ENCODE assay signal across 15 mouse cellular contexts in genomic region chr5:102726985-102727384, GRCm38 (mm10).
A peak's percentile ranks its signal among the peaks of the same experiment; 100 is the strongest.
DNase-seq lines count a peak whose midpoint lies in the region; ATAC-seq and TF ChIP-seq lines count a peak whose summit lies in the region.
"Had no signal": no experiment of that assay in that cellular context is flagged by ENCODE, and none has a peak within 500 bp of the region (broad histone marks: within the 10 kb centered on the region; RNA-seq: fewer than 3 reads in every experiment).

No protein-coding gene starts in this region.

- no peak overlapping the region for H3K4me2 ChIP-seq in hindbrain, embryonic 14.5 days (replicated peaks)
- no peak overlapping the region for H3K4me2 ChIP-seq in neural tube, embryonic 11.5 days (ENCODE audit: low read depth)

- H3K4me1 ChIP-seq in hindbrain, embryonic 14.5 days (replicated peaks; ENCODE audit: control insufficient read depth, insufficient read depth, low read length): no peaks in the 10 kb centered on the region
- no peaks in the 10 kb centered on the region for H3K4me1 ChIP-seq in hindbrain, embryonic 10.5 days (replicated peaks)
- no peaks in the 10 kb centered on the region for H3K4me1 ChIP-seq in neural tube, embryonic 11.5 days (ENCODE audit: control insufficient read depth, insufficient read depth, low read length)

- TF ChIP-seq CTCF in layer of hippocampus, adult 2 months (conservative IDR thresholded peaks at IDR 0.05): no peak

- no peaks in the 10 kb centered on the region for H3K27me3 ChIP-seq in hindbrain, embryonic 14.5 days (ENCODE audit: control insufficient read depth, insufficient read depth, low read length)
- no peaks in the 10 kb centered on the region for H3K27me3 ChIP-seq in hindbrain, embryonic 10.5 days (ENCODE audit: insufficient read depth, poor library complexity, severe bottlenecking)
- no peaks in the 10 kb centered on the region for H3K27me3 ChIP-seq in neural tube, embryonic 11.5 days (ENCODE audit: control insufficient read depth, insufficient read depth, low read length)

- peak; percentile 42 for DNase-seq in embryo, embryonic 11 days
- no peak for DNase-seq in embryo, embryonic 10 days (ENCODE audit: low spot score)
- DNase-seq in hindbrain, embryonic 14.5 days (ENCODE audit: low spot score): peak; percentile 44
- no peak for DNase-seq in hindbrain, embryonic 10.5 days (ENCODE audit: low spot score)
- DNase-seq in neural tube, embryonic 11.5 days (ENCODE audit: low spot score): peak; percentile 15
- DNase-seq in neural tube, embryonic 10.5 days (ENCODE audit: extremely low spot score, low spot score): no peak
- DNase-seq in right cerebral cortex, postnatal 4 days: no peak
- DNase-seq in layer of hippocampus, adult 2 months (ENCODE audit: low spot score in 2 of 2): no peak
- DNase-seq: cerebellum, postnatal 25 days; kidney, adult 8-10 months; layer of hippocampus, postnatal 36 days; liver; thymus, adult 18-20 months had no signal

- ATAC-seq in hindbrain, embryonic 14.5 days (ENCODE audit: low FRiP score): no peak; the same call in 1 of the 2 replicates
- no peak for ATAC-seq in neural tube, embryonic 11.5 days (ENCODE audit: insufficient read depth, low FRiP score, low TSS enrichment)

- no peaks in the 10 kb centered on the region for H3K9me3 ChIP-seq in hindbrain, embryonic 14.5 days (ENCODE audit: control insufficient read depth, low read length)
- no peaks in the 10 kb centered on the region for H3K9me3 ChIP-seq in hindbrain, embryonic 10.5 days
- H3K9me3 ChIP-seq in neural tube, embryonic 11.5 days (ENCODE audit: control insufficient read depth, low read length): no peaks in the 10 kb centered on the region

- H3K9ac ChIP-seq in hindbrain, embryonic 14.5 days: no peak overlapping the region
- H3K9ac ChIP-seq in neural tube, embryonic 11.5 days (ENCODE audit: low read length): no peak overlapping the region

- no peak overlapping the region for H3K27ac ChIP-seq in hindbrain, embryonic 14.5 days
- H3K27ac ChIP-seq in hindbrain, embryonic 10.5 days: no peak overlapping the region
- no peak overlapping the region for H3K27ac ChIP-seq in neural tube, embryonic 11.5 days (ENCODE audit: low read depth, low read length)
- H3K27ac ChIP-seq in layer of hippocampus, adult 2 months: no peak overlapping the region

- no peaks in the 10 kb centered on the region for H3K36me3 ChIP-seq in hindbrain, embryonic 14.5 days (replicated peaks; ENCODE audit: control insufficient read depth, insufficient read depth)
- H3K36me3 ChIP-seq in hindbrain, embryonic 10.5 days: no peaks in the 10 kb centered on the region
- no peaks in the 10 kb centered on the region for H3K36me3 ChIP-seq in neural tube, embryonic 11.5 days (ENCODE audit: control insufficient read depth, insufficient read depth, low read length)
- H3K36me3 ChIP-seq: G1E had no signal

- H3K4me3 ChIP-seq in hindbrain, embryonic 14.5 days (replicated peaks; ENCODE audit: low read length): no peak overlapping the region
- H3K4me3 ChIP-seq in hindbrain, embryonic 10.5 days: no peak overlapping the region
- H3K4me3 ChIP-seq in neural tube, embryonic 11.5 days (ENCODE audit: low read depth, low read length): no peak overlapping the region
- no peak overlapping the region for H3K4me3 ChIP-seq in layer of hippocampus, adult 2 months
- H3K4me3 ChIP-seq: erythroblast, embryonic 14.5 days had no signal

- 45% methylated on average over 4 of the region's 4 CpGs for WGBS in hindbrain, embryonic 14.5 days
- 84% methylated on average over 4 of the region's 4 CpGs for WGBS in hindbrain, embryonic 10.5 days
- WGBS in neural tube, embryonic 11.5 days: 60% methylated on average over 4 of the region's 4 CpGs

Comparison
In these comparisons a context has a peak if more than half of its experiments do, and no peak if none do; other contexts are left out.
1. DNase-seq: peak in embryo, embryonic 11 days (single experiment), hindbrain, embryonic 14.5 days (single experiment) and neural tube, embryonic 11.5 days (single experiment); none in embryo, embryonic 10 days (single experiment), hindbrain, embryonic 10.5 days (single experiment), neural tube, embryonic 10.5 days (single experiment), right cerebral cortex, postnatal 4 days (single experiment) and layer of hippocampus, adult 2 months (0 of 2).